Mouse (Mus musculus) bone marrow, adult 2 months (tissue): ENCODE results near the gene Kifc1.

Experiments used
- CTCF ChIP-seq: fragments of 200-500 bp; IDR thresholded peaks from 2 replicates; pipeline ENCODE4 v1.5.1; 2011; ENCODE audit warnings: low read length, control low read depth; ENCODE audit not compliant: control insufficient read depth, insufficient read depth
- POLR2A ChIP-seq: fragments of 200-500 bp; IDR thresholded peaks from 2 replicates; pipeline ENCODE4 v1.6.1; 2011; ENCODE audit warnings: low read depth, mild to moderate bottlenecking, control low read depth, low read length, borderline replicate concordance; ENCODE audit not compliant: control insufficient read depth

GRCm38 (mm10) chr17:33913905-33914304 lies 23.4 kb upstream of the Kifc1 start:
- TF ChIP-seq POLR2A, result no peak
- TF ChIP-seq CTCF, result no peak
